Mouse (Mus musculus) spleen, adult 2 months (tissue): ENCODE measurements around the gene Shank1.

Experiments used
- CTCF ChIP-seq: fragments of 200-500 bp; IDR thresholded peaks from 2 replicates; pipeline ENCODE4 v1.5.1; 2011; ENCODE audit warnings: mild to moderate bottlenecking, inconsistent platforms; ENCODE audit not compliant: insufficient read depth, insufficient read length, insufficient replicate concordance; ENCODE audit errors: extremely low read depth
- POLR2A ChIP-seq: fragments of 200-500 bp; IDR thresholded peaks from 2 replicates; pipeline ENCODE4 v1.6.1; 2011; ENCODE audit warnings: low read depth, low read length, inconsistent platforms

- TF ChIP-seq POLR2A (no peak), CTCF (no peak)
Observed at GRCm38 (mm10) chr7:44312484-44312883, 2.4 kb downstream of the Shank1 start.
